Mouse (Mus musculus) heart, postnatal 0 days (tissue): ENCODE results near the gene Astn2.

ENCODE experiments used
- CTCF ChIP-seq: IDR thresholded peaks from 2 replicates; pipeline ENCODE4 v1.5.1; 2016; ENCODE audit warnings: antibody characterized with exemption, control low read depth, low read depth
- EP300 ChIP-seq: IDR thresholded peaks from 2 replicates; pipeline ENCODE4 v1.6.1; 2016; ENCODE audit warnings: antibody characterized with exemption, low read depth

- no peak for TF ChIP-seq CTCF
- no peak for TF ChIP-seq EP300
These were observed 988.9 kb downstream of the Astn2 start for GRCm38 (mm10) chr4:65415507-65415906.
